Mouse (Mus musculus): ENCODE data around the gene Dffb.

DNA sequence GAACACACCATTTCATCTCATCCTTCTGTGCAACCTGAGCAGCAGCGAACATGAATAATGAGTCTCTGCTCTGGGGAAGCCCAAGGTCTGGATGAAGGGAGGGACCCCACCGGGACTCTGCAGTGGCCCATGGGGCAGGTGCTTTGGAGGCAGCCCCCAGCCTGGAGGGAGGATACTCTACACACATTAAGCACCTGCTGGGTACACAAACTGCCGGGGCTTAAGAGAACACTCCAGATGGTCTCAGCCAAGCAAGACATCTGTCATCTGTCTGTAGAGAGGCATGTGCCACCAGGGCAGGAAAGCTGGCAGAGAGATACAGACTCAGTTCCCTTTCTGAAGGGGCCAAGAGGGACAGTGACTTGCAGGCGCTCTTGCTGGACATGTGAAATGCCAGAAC, 45.0 kb downstream of the Dffb start:
- TF ChIP-seq CTCF (IDR thresholded peaks at IDR 0.05; ENCODE audit: low read depth, low read length) (no peak), POLR2A (IDR thresholded peaks at IDR 0.05; ENCODE audit: extremely low read depth, insufficient read depth, low read length) (no peak)

All from liver, adult 2 months (tissue).